Mouse (Mus musculus): Measurements from ENCODE around the gene Tpk1.

- TF ChIP-seq CTCF (IDR thresholded peaks at IDR 0.05; ENCODE audit: borderline replicate concordance, extremely low read depth, insufficient read depth, insufficient read length) (no peak), POLR2A (IDR thresholded peaks at IDR 0.05; ENCODE audit: borderline replicate concordance, extremely low read depth, insufficient read depth, insufficient read length, poor library complexity, severe bottlenecking) (no peak)
Measured at GRCm38 (mm10) chr6:43504609-43505230, 161.4 kb downstream of the Tpk1 start.

Data from brain, embryonic 14.5 days (tissue).